Mouse (Mus musculus) thymus, adult 2 months (tissue): ENCODE results near the gene Oaz2.
"Not testable (repeated sequence)": the region's sequence is repeated elsewhere in the genome, so short reads cannot be mapped to it uniquely, and the experiment has no call there.

Experiments used
- CTCF ChIP-seq: fragments of 200-500 bp; IDR thresholded peaks from 2 replicates; pipeline ENCODE4 v1.5.1; 2012; ENCODE audit warnings: mild to moderate bottlenecking, control low read depth, low read length, moderate library complexity, borderline replicate concordance; ENCODE audit not compliant: control insufficient read depth, poor library complexity, insufficient read depth; ENCODE audit errors: extremely low read depth
- POLR2A ChIP-seq: fragments of 200-500 bp; IDR thresholded peaks from 2 replicates; pipeline ENCODE4 v1.6.1; 2012; ENCODE audit warnings: mild to moderate bottlenecking, low read length, control low read depth, moderate library complexity; ENCODE audit not compliant: control insufficient read depth, poor library complexity, insufficient read depth; ENCODE audit errors: extremely low read depth

- TF ChIP-seq CTCF, POLR2A: not testable (repeated sequence)
These were observed 15.8 kb upstream of the Oaz2 start for GRCm38 (mm10) chr9:65651957-65652356.
